Mouse (Mus musculus) kidney, postnatal 36 days (tissue): ENCODE measurements around the gene Bsx.

Experiments used
- DNase-seq, 2 experiments: peaks; one replicate each; pipeline ENCODE4 v3.0.0; 2021 to 2022; ENCODE audit warnings: mixed read lengths in 2 of 2

Bsx gene

GRCm38 (mm10) chr9:40873556-40874470, at the start of gene Bsx:
TSS of gene Bsx (plus strand) at chr9:40874127.
- DNase-seq, result peak; percentile 29 to 70

DNA sequence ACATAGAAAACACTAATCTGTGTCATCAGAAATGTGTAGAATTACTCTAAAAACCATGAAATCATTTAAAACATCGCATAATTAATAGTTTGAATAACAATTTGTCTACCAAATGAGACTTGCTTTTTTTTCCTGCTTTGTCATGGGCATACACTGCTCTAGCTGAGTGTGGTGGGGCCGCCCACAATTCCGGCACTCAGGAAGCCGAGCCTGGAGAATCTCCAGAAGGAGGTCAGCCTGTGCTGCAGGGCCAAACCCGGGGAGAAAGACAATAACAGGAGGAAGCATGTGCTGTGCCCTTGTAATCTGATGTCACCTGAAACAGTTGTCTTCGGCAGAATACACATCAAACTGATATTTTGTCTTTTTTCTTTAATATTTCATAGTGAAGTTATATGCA, 48.3 kb upstream of the Bsx start:
- peak; percentile 35 to 60 for DNase-seq

DNA sequence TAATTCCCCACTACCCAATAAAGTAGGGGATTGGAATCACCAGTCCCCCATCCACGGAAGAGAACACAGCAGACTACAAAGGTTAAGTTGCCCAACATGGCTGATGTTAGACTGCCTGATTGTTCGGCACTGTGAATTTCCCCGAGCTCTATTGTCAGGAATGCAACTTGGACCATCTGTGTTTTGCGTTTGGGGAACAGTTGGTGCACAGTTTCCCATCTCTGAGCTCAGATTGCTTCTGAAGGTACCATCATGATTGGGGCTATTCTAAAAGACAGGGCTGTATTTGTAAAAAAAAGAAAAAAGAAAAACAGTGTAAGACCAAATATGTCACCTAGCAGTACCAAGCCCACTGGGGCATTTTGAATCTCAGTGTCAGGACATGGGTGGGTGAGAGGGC, 46.6 kb upstream of the Bsx start:
- no peak for DNase-seq

GRCm38 (mm10) chr9:40834569-40834968, 39.4 kb upstream of the Bsx start:
- DNase-seq, result peak; percentile 64 to 92

DNA sequence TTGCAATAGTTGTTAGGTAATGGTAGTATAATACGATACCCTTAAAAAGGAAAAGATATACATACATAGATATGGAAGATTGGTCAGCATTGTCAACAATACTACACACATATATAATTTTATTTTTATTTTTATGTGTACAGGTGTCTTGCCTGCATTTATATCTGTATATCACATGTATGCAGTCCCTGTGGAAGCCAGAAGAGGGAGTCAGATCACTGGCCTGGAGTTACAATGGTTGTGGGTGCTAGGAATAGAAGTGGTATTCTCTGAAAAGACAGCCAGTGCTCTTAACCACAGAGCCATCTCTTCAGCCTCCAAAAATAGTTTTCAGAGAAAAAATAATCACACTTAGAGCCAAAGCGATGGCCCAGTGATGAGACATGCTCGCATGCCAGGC, 37.2 kb upstream of the Bsx start:
- DNase-seq, result no peak

DNA sequence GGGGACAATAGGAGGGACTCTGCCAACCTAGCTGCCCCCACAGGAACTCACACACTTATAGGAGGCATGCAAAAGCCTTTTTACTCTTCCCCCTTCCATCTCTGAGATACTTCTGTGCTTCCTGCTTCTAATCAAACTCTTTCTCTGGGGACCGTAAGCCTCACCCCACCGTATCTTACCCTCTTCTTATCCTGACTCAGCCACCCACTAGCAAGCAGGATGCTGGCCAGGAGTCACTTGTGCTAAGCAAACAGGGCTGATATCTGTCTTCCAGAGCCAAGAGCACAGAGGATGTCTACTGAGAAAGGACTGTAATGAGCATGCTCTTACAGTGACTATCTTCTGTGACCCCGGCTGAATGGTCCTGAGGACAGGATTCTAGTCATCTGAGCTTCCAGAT, 34.3 kb upstream of the Bsx start:
- DNase-seq, result no peak

DNA sequence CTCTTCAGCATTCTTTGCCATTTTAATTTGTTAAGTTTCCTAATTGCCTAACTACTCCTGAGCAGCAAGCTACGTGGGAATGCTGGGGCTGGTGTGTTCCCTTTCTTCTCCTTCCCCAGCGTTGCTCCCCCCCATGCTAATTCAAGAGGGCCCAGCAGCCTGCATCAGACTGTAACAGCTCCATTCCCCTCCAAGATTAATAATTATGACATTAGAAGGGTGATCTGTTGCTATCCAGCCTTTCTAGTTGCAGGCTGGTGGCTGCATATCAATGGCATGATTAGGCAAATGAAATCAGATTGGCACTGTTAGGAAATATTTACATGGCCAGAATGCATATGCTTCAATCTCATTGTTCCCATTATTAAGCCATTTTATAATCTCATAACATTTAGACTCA, 22.4 kb upstream of the Bsx start:
- no peak for DNase-seq

DNA sequence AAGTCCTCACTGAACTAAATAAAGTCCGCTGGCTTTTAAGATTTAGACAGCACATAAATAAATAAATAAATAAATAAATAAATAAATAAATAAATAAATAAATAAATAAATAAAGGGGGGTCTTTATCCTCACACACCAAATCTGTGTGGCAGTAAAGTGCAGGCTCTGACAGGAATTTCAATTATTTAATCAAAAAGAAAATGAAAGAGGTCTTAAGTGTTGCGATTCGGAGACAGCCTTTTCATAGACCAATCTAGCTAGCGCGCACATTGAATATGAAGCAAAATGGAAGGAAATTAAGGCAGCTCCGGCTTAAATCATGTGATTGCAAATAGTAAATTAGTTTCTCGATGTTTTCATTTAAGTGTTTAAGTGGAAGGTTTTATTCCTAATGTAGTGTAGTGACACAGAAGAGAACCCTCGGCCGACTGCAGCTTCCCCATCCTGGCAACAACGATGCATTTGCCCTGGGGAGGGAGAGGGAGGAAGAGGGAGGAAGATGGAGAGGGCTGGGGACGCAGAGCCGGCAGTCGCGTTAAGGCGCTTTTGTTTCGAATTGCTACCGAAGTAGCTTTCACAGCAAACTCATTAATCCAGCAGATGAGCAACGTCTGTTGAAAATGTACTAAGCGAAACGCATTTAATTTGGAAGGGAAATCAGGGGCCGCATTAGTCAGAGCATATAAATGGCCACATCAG, 15.3 kb upstream of the Bsx start:
- DNase-seq, result peak in 1 of 2 experiments; percentile 6

GRCm38 (mm10) chr9:40859196-40859595, 14.7 kb upstream of the Bsx start:
- DNase-seq, result no peak

GRCm38 (mm10) chr9:40870331-40870730, 3.6 kb upstream of the Bsx start:
- DNase-seq, result no peak

DNA sequence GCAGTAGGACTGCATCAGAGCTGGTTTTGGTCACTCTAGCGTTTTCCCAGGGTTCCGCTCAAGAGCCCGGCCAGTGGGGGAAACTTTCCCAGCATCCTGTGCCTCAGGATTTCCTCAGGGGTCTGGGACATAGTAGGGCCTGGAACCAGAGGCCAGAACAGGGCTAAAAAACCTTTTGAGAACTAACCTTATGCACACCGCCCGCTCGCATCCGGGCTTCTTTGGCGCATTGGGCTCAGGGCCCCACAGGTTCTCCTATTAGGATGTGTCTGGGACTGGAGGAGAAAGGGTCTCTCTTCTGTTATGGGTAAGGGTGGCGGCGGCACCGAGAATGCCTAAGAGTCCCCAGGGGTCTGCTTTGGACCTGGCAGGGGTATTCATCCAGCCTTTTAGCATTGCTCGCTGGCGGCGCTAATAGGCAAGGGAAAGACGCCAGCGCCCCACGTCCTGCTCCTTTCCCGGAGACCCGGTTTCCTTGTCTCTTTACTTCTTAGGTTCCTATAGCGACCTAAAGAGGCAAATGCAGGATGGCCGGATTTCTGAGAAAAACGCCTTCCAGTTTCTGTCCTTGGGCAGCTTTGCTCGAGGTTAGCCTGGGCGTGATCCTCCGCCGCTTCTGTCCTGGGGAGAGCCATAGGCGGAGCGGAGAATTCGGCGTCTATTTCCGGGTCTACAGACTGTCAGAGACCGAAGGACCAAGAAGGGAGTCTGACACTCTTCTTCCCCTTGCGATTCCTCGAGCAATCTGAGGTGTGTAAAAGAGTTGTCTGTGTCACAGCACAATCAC, 2.4 kb upstream of the Bsx start:
- no peak for DNase-seq

- DNase-seq, result peak in 1 of 2 experiments; percentile 30
Measured at GRCm38 (mm10) chr9:40872156-40872478, 1.8 kb upstream of the Bsx start.

- DNase-seq, result no peak
Measured at GRCm38 (mm10) chr9:40874961-40875360, 1.0 kb downstream of the Bsx start.

- DNase-seq, result no peak
Measured at GRCm38 (mm10) chr9:40875431-40875830, 1.5 kb downstream of the Bsx start.

- DNase-seq, result no peak
Measured at GRCm38 (mm10) chr9:40876164-40876563, 2.2 kb downstream of the Bsx start.

- DNase-seq, result no peak
Measured at GRCm38 (mm10) chr9:40876693-40877092, 2.8 kb downstream of the Bsx start.

DNA sequence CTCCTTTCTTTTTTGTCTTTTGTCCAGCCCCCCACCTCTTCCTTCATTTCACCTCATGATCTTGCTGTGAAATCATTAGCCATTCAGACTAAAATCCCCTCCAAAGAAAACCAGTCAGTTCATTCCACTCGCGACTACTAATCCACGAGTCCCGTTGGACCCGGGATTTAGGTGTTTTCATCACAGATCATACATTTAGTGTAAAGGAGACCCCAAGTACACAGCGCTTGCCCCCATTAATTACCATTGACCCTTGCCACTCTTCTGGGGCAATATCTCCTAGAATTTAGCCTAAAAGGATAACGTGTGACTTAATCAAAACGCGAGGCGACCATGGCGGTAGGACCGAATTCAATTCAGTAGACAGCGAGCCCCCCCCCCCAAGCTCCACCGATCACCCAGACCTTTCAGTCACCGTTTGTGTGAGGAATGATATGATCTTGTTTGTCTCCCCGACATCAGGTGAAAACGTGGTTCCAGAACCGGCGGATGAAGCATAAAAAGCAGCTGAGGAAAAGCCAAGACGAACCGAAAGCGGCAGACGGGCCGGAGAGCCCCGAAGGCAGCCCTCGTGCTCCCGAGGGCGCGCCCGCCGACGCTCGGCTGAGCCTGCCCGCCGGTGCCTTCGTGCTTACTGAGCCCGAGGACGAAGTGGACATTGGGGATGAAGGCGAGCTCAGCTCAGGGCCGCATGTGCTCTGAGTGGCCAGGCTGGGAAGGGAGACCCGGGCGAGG, 3.4 kb downstream of the Bsx start:
- DNase-seq, result no peak

- peak in 1 of 2 experiments; percentile 7 for DNase-seq
Measured at GRCm38 (mm10) chr9:40877881-40878235, 3.9 kb downstream of the Bsx start.

DNA sequence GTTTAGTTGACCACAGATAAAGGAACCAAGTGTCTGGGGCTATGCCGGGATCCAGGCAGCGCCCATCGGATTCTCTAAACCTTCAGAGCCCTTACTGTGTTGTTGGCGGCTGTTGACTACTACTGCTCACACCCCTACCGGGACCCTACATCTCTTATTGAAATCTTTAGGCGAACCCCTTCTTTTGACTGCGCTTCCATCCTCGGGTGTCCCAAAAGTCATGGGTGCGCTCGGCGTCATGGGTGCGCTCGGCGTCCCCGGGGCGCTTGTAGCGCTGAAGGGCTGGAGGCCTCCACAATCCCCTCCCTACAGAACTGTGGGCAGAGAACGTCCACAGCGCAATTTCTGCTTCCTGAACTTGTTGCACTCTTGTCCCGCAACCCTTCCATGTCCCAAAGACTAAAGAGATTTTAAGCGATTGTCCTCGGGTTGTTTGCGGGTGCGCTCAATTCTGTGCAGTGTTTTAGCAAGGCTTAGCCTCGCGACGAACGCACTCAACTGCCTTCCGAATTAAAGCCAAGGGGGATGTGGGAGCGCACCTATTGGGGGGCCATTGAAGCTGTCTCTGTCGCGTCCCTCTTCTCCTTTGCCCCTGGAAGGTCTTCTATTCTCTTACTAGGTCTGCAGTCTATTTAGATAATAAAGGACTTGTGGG, 4.5 kb downstream of the Bsx start:
- DNase-seq, result no peak

DNA sequence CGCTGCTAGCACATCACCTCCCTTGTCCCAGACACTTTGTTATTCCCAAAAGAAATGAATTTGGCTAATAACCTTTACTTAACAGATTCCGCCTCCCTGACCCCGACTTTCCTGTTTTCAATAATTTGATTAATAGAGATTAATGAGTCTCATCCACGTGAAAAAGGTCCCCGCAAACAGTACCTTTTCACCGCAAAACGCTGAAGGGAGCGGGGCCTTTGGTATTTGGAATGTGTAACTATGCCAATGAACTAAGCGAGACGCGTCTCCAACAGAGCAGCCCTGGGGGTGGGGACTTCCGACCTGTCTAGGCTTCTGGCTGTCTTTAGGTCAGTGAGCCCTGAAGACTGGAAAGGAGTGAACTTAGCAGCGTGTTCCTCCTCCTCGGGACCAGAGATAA, 5.1 kb downstream of the Bsx start:
- no peak for DNase-seq

GRCm38 (mm10) chr9:40885669-40886068, 11.7 kb downstream of the Bsx start:
- DNase-seq, result no peak

DNA sequence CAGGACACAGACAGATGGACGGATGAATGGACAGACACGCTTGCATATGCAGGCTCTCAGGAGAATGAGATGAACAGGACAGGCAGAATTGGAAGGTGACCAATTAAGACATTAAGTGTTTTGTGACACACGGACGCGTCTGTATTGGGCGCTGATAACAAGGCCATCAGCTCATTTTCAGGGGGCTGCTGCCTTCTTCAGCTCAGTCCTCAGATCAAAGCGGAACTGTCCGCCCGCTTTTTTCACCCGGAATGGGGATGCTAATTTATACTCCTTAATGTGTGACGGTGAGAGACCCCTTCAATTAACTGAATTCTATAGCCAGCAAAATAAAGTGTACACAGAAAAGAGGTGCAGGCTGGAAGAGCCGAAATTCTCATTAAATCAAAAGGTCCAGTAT, 15.5 kb downstream of the Bsx start:
- no peak for DNase-seq
